In genomic region chr1:85935148-85935852, GRCm38 (mm10) we compare ENCODE assay signal across 9 mouse cellular contexts. TPM values are rescaled to one million over a fixed set of nuclear protein-coding genes. Genes with fewer than 3 reads are reported as not detected.
A peak's percentile ranks its signal among the peaks of the same experiment; 100 is the strongest.
DNase-seq lines count a peak whose midpoint lies in the region; ATAC-seq lines count a peak whose summit lies in the region.
"Had no signal": no experiment of that assay in that cellular context is flagged by ENCODE, and none has a peak within 500 bp of the region (broad histone marks: within the 10 kb centered on the region; RNA-seq: fewer than 3 reads in every experiment).

No protein-coding gene starts in this region.

- no peak overlapping the region for H3K27ac ChIP-seq in kidney, embryonic 16.5 days (ENCODE audit: low read length)

- peak; percentile 30 for DNase-seq in kidney, adult 11 months
- peak; percentile 85 for DNase-seq in CD4-positive, CD25-positive, alpha-beta regulatory T cell, adult 2 months (ENCODE audit: low read depth, low spot score)
- peak; percentile 85 for DNase-seq in ZHBTc4 (ENCODE audit: low read depth, low spot score)
- peak; percentile 49 to 75 for DNase-seq in cerebellum, postnatal 25 days
- peak; percentile 72 for DNase-seq in kidney, adult 9 months
- peak; percentile 71 for DNase-seq in mesoderm, embryonic 11.5 days (ENCODE audit: low read depth, low spot score)
- DNase-seq in yolk sac, embryonic 10.5 days (ENCODE audit: low spot score), result peak; percentile 44

- no peak overlapping the region for H3K4me2 ChIP-seq in kidney, embryonic 16.5 days (replicated peaks; ENCODE audit: low read depth, low read length)
- H3K4me2 ChIP-seq: midbrain, embryonic 12.5 days had no signal

- H3K9ac ChIP-seq in kidney, embryonic 16.5 days (replicated peaks; ENCODE audit: low read length), result no peak overlapping the region
- H3K9ac ChIP-seq: midbrain, embryonic 12.5 days had no signal

- no peaks in the 10 kb centered on the region for H3K9me3 ChIP-seq in kidney, embryonic 16.5 days (ENCODE audit: low read length)
- H3K9me3 ChIP-seq: midbrain, embryonic 12.5 days had no signal

- H3K4me1 ChIP-seq in kidney, embryonic 16.5 days (ENCODE audit: insufficient read depth, low read length), result peaks cover 30% of the 10 kb centered on the region

- no peak for ATAC-seq in kidney, embryonic 16.5 days (ENCODE audit: low FRiP score, low TSS enrichment)

- no peak overlapping the region for H3K4me3 ChIP-seq in kidney, embryonic 16.5 days (ENCODE audit: low read length)
- H3K4me3 ChIP-seq: midbrain, embryonic 12.5 days had no signal

- 62% methylated on average over 8 of the region's 8 CpGs for WGBS in kidney, embryonic 16.5 days

- H3K27me3 ChIP-seq in kidney, embryonic 16.5 days (ENCODE audit: insufficient read depth, low read length), result no peaks in the 10 kb centered on the region

- H3K36me3 ChIP-seq in kidney, embryonic 16.5 days (ENCODE audit: insufficient read depth, low read length), result no peaks in the 10 kb centered on the region
- H3K36me3 ChIP-seq: midbrain, embryonic 12.5 days had no signal

RNA-seq across cellular contexts. Expression of gene 4933407L21Rik, which starts 7.0 kb away (rescaled TPM):
- polyA plus RNA-seq in kidney, embryonic 16.5 days (2015; fragmentation: Nextera tagmentation; extraction: Ambion mirVana), result 1.6 TPM in 2 replicates

RNA-seq across cellular contexts. Expression of gene Gpr55, which starts 25.5 kb away (rescaled TPM):
- polyA plus RNA-seq in kidney, embryonic 16.5 days (2015; fragmentation: Nextera tagmentation; extraction: Ambion mirVana), result 0.14 TPM in 1 of 2 replicates, not detected in the other

RNA-seq across cellular contexts. Expression of gene Itm2c, which starts 41.2 kb away (rescaled TPM):
- 248 and 269 TPM in 2 replicates for polyA plus RNA-seq in kidney, embryonic 16.5 days (2015; fragmentation: Nextera tagmentation; extraction: Ambion mirVana)

Comparison
In these comparisons a context has a peak if more than half of its experiments do, and no peak if none do; other contexts are left out.
1. DNase-seq: peak in every context shown above with its lines; median percentile 85 in CD4-positive, CD25-positive, alpha-beta regulatory T cell, adult 2 months; 85 in ZHBTc4; 72 in kidney, adult 9 months; 71 in mesoderm, embryonic 11.5 days; 62 in cerebellum, postnatal 25 days; 44 in yolk sac, embryonic 10.5 days; 30 in kidney, adult 11 months.